Mouse (Mus musculus) lung, postnatal 4 days (tissue): ENCODE data around the gene Vps13d.

Source experiments
- DNase-seq, 2 experiments: peaks; one replicate each; pipeline ENCODE4 v3.0.0; 2021

Gene Vps13d

GRCm38 (mm10) chr4:145073728-145074127, 121.1 kb downstream of the Vps13d start:
- no peak for DNase-seq

- no peak for DNase-seq
Observed at GRCm38 (mm10) chr4:145071942-145072341, 122.9 kb downstream of the Vps13d start.

DNA sequence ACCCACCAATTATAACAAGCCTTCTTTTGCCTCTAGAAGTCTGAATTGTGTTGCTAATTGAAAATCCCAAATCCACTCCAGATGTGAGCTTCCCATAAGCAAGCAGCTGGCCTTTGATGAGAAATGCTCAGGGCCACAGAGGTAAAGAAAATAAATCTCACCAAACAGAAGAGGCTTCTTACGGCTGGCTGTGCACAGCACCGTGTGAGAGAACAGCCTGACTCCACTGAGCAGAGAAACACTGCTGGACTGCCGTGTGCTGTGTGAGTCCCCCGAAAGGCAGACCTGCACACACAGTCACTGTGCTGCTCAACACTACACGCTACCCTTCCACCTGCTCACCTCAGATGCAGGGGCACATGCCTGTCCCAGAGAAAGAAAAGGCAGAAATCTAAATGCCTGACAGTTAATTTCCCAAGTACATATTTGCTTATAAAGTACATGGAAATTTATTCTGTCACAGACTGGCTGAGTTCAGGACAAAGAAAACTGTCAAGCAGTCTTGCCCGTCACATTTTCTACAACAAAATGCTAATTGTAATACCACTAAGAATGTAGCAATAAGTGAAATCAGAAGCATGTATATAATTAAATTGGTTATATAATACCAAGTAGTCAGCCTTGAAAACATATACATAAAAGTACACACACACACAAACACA, 127.7 kb downstream of the Vps13d start:
- DNase-seq, result no peak

DNA sequence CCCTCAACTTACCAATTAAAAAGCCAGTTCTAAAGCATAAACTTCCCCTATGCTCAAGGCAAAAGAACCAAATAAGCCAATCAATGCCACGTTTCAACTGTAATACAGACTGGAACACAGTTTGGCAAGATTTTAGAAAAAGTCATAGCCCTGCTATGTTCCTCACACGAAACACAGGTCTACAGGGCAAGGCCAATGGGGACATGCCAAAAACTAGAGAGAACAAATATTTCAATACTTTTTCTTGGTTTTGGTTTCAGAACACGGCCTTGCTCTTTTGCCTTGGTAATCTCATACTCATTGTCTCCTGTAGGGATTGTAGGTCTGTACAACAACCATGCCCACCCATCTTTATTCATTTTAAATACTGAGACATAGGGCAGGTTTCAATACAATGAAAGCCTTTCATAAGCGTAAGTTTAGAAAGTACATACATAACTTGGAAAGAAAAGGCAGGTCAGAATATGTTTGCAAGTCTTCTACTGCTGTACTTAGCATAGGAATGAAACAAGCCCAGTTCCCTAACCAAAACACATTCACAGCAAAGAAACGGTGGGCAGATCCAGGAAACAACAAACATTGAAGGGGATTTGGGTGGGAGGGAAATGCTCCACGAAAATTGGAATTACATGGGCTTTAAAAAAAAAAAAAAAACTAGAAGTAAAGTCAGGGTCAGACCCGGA, 128.3 kb downstream of the Vps13d start:
- no peak for DNase-seq

GRCm38 (mm10) chr4:145058749-145059442, 135.9 kb downstream of the Vps13d start:
- DNase-seq, result no peak

GRCm38 (mm10) chr4:145056346-145056745, 138.5 kb downstream of the Vps13d start:
- no peak for DNase-seq

DNA sequence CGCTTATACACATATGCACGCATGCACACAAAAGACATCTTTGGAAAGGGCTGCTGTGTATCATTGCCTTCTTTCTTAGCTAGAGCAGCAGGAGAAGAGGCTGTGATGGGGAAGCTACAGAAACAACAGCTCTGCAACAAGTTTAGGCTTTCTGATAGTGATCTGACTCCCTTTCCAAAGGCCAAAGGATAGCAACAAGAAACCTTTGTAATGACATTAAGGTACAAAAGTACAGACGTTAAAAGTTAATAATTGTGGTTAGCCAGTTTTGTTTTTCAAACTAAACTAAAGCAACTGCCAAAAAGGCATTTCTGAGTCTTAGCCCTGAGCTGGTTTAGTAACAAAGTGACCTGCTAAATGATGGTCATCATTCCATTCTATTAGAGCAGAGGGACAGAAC, 139.0 kb downstream of the Vps13d start:
- no peak for DNase-seq

GRCm38 (mm10) chr4:145054369-145054768, 140.4 kb downstream of the Vps13d start:
- no peak for DNase-seq

DNA sequence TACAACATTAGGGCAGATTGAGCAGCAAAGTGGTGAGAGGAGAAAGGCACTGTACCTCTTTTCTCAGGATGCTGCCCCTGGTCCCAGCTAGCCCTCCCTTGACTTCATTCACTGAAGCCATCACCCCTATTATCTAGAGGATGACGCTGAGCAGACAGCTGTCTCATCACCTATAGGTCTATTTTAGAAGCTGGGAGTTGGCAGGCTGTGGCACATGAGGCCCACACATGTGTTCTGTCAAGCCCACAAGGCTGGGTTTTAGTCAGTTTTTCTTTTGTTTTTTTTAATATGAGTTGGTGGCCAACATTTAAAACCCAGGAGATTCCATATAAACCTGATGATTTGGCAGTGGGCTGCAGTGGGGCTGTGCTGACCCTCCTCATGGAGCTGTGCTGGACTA, 142.1 kb downstream of the Vps13d start:
- DNase-seq, result no peak

GRCm38 (mm10) chr4:145052282-145052681, 142.5 kb downstream of the Vps13d start:
- no peak for DNase-seq

DNA sequence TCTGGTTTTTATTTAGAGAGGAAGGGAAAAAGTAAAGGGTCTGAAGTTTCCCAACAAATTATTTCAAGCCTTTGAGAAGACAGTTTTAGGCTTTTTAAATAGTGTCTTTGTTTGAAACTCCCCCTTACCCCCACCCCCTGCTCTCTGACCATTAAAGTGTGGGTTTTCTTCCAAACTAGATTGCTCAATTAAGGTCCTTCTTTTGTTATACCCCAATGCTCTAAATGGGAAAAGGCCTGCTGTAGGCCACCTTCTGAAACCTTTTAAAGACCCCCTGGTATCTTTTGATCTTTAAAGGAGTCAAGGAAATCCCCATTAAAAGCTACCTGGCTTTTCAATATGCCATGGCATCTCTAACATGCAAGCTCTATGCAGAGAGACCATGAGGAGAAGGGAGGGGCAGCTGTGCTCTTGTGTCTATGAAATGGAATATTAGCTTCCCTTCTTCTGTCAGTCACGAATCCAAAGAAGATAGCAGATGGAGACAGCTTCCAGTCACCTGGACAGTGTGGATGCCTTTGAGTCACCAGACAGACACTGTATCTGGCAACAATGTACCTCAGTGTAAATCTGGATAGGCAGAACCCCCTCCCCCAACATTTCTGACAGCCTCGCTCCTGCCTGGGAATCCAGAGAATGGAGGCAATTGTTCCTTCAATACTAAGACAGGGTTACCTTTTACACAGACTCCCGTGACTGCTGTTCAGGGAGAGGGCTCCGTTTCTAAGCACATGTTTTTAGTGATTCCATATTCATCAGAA, 143.4 kb downstream of the Vps13d start:
- no peak for DNase-seq

DNA sequence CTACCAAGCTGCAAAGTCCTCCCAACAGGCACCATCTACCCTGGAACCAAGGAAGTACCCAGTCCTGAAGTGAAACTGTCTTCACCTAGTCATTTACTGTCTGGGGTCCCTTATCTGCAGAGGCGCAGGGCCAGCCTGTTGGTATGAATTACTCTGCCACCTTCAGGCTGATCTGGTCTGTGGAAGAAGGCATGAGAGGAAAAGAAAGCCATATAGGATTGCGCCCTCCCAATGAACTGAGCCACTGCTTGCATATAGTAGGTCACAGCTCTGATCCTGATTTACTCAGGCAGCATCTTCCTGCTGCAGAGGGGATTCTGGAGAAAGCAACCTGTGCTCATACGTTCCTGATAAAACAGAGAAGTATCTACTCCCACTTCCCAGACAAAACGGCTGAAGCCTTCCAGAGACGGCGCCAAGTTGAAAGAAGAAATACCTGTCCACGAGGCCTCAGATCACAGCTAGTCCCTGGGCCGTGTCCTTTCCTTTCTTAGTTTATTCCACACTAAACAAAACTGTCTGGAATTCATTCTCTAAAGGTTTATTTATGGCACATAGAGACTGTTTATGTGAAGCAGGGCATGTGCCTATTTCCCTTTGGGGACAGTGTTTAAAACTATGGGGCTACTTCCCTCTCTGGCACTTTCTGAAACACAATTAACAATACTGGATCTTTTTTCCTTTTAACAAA, 144.1 kb downstream of the Vps13d start:
- peak; percentile 28 to 38 for DNase-seq

DNA sequence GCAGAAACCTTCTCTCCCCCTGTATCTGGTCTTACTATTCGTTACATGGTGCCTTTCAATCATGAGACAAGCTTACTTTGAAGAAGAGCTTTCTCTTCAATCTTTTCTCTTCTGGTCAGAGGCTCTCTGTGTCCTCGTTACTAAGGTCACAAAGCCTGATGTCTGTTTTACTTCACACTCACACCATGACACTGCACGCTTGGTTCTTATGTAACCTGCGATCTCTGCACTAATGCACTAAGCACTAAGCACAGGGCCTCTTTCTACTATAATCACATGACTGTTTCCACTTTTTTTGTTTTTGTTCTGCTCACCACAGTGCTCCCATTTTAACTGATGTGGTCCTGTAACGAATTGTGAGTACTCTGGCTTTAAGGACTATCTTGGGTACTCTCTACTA, 146.8 kb downstream of the Vps13d start:
- no peak for DNase-seq

DNA sequence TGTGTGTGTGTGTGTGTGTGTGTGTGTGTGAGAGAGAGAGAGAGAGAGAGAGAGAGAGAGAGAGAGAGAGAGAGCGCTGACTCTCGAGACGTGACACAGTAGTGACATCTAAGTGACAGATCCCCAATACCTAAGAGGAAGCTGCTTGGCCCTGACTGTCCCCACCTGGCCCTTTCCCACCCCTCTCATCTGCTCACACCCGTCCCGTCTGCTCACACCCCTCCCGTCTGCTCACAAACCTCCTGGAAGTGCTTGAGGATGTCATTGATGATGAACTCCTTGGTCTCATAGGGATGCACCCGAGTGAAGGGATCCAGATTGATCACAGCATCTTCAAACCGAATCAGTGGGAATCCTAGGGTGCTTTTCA, 148.8 kb downstream of the Vps13d start:
- no peak for DNase-seq

DNA sequence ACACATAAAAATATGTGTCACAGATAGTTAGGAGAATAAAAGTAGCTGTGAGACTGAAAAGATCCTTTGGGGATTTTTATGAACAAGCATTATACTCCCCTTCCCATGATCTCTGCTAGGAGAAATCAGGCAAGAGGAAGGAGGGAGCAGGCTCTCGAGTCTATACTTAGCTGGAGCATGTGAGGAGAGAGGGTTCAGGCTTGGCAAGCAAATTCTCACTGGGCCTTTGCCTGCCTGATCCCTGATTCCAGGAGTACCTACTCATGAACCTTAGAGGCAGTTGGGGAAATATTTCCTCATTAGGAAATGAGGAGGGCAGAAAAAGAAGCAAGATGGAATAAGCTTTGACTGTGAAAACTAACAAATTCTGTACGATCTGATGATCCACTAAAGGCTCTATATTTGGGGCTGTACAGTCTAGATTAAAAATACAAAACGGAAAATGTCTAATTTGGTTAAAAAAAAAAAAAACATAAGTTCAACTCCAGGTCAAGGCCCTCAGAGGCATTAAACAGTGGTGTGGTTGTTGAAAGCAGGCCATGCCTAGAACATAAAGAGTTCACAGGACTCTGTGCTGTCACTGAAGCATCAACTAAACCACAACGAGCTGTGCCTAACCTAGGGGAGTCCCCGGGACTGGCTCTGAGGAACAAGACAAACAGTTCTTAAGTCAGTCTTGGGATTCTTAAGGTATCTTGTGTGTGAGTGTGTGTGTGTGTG, 149.3 kb downstream of the Vps13d start:
- no peak for DNase-seq

GRCm38 (mm10) chr4:145041223-145041870, 153.5 kb downstream of the Vps13d start:
- no peak for DNase-seq

DNA sequence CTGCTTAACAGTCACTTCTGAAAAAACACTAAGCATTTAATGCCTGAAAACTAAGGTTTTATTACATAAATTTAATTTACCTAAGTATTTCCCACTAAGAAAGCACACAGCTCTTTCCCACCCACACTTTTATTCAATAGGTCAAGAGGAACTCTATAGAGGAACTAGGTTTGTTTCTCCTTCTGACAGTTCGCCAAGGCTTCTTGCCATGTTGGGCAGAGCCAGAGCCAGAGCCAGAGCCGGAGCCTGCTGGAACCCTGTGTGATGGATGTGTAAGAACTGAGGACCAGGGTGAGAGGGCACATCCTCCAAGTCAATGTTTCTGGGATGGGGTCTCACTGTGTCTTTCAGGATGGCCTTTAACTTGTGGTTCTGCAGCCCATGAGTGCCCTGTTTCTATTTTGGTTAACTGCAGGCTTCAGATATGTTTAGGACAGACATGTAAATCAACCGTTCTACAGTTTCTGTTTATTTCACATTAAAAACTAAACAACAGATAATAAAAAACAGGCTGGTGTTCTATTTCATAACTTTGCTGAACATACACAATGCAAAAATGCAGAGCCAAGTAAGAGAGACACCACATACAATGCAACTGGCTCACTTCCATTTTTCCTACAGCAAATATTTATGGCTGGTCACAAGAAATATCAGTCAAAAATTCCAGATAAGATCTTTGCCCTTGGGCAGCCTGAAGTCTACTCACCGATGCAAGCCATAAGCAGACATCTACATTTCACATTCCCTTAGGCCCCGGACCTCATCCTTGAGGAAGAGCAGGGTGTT, 157.0 kb downstream of the Vps13d start:
- no peak for DNase-seq

DNA sequence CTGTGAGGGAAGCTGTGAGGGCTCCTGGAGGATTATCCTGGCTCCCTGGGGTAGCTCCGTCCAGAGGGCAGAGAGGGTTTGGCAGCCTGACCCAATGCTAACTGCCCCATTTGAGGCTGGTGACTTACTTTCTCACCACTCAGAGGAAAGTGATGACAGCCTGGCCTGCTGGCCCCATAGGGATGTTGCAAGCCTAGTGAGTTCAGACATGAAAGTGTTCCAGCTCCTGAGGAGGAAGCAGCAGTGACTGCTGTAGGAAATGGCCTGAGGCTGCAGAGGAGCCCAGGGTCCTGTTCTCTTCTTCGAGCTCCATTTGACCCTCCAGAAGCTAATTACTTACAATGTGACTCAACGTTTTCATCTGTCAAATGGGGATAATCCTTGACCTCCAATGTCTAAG, 157.8 kb downstream of the Vps13d start:
- peak; percentile 52 to 58 for DNase-seq

DNA sequence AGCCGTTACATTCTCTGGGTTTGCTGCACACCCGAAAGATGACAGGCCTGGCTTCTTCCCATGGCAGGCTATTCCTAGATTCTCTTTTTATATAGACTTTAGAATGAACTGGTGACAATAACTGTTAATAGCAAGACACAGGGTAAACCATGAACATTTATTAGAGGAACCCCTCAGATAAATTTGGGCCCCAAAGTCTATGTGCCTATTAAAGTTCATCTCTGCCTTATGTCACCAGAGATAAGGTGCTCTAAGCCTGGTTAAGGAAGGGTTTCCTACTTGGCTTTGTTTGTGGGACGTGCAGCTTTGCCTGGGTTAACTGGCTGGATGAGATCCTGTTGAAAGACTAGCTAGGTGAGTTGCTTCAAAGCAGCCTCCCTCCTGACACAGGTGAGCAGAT, 159.4 kb downstream of the Vps13d start:
- no peak for DNase-seq

DNA sequence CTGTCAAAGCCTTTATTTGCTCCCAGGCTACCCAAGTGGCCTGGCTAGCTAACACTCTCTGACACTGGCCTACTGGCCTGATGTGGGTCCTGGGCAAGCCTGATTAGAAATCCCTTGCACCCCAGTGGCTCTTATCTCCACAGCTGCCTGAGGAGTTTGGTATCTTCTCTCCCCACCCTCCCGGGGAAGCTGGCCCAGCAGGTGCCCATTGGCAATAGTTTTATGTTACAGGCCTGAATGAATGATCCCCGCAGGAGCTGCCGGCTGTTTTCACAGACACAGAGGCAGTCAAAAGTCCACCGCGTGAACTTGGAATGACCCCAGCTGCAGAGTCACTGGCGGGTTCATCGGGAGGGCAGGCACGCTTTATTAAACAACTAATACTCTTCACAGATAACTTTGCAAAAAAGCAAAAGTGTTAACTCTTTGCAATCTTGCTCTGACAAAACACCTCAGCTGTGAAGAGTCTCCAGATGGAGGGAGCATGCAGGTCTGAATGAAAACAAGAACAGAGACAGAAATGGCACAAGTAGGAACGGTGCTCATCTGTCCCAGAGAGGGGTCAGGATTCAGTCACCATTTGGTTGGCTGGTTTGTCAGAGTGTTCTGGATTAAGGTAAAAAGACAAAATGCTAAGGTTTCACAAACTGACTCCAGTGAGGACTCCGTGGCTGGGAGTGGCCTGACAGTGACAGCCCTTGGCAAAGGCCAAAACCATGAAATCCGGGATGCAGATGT, 160.1 kb downstream of the Vps13d start:
- DNase-seq, result peak; percentile 38 to 45
